Mouse (Mus musculus): ENCODE results near the gene Igfals. TPM values are rescaled to one million over a fixed set of nuclear protein-coding genes. Genes with fewer than 3 reads are reported as not detected.

Igfals gene
- polyA plus RNA-seq, 1 experiment from 2014 or later, result 0.51 TPM

GRCm38 (mm10) chr17:24874405-24874745 is 8.6 kb downstream of the Igfals start:
- no peak overlapping the region for H3K9ac ChIP-seq (ENCODE audit: low read depth, low read length)
- H3K4me1 ChIP-seq (ENCODE audit: control insufficient read depth, insufficient read depth, low read length), result no peaks in the 10 kb centered on the region
- 36% methylated on average over 1 of the region's 1 CpGs for WGBS
- ATAC-seq (ENCODE audit: low read depth) (no peak), DNase-seq (ENCODE audit: low spot score) (no peak)
- H3K4me2 ChIP-seq (ENCODE audit: low read depth, low read length), result no peak overlapping the region
- H3K27me3 ChIP-seq (replicated peaks; ENCODE audit: control insufficient read depth, insufficient read depth, low read length), result no peaks in the 10 kb centered on the region
- no peaks in the 10 kb centered on the region for H3K9me3 ChIP-seq (ENCODE audit: control insufficient read depth, low read length)
- H3K36me3 ChIP-seq (ENCODE audit: control insufficient read depth, insufficient read depth, low read length), result no peaks in the 10 kb centered on the region
- no peak overlapping the region for H3K27ac ChIP-seq (replicated peaks; ENCODE audit: low read depth, low read length)
- no peak overlapping the region for H3K4me3 ChIP-seq (ENCODE audit: low read depth, low read length)

GRCm38 (mm10) chr17:24874989-24875388 is 9.2 kb downstream of the Igfals start:
- 79% methylated on average over 8 of the region's 8 CpGs for WGBS
- ATAC-seq (ENCODE audit: low read depth) (no peak), DNase-seq (ENCODE audit: low spot score) (no peak)
- no peaks in the 10 kb centered on the region for H3K4me1 ChIP-seq (ENCODE audit: control insufficient read depth, insufficient read depth, low read length)
- no peaks in the 10 kb centered on the region for H3K27me3 ChIP-seq (replicated peaks; ENCODE audit: control insufficient read depth, insufficient read depth, low read length)
- no peak overlapping the region for H3K9ac ChIP-seq (ENCODE audit: low read depth, low read length)
- H3K4me3 ChIP-seq (ENCODE audit: low read depth, low read length), result no peak overlapping the region
- no peak overlapping the region for H3K27ac ChIP-seq (replicated peaks; ENCODE audit: low read depth, low read length)
- no peak overlapping the region for H3K4me2 ChIP-seq (ENCODE audit: low read depth, low read length)
- no peaks in the 10 kb centered on the region for H3K36me3 ChIP-seq (ENCODE audit: control insufficient read depth, insufficient read depth, low read length)
- H3K9me3 ChIP-seq (ENCODE audit: control insufficient read depth, low read length), result no peaks in the 10 kb centered on the region

- Histone ChIP-seq H3K9me3 (ENCODE audit: control insufficient read depth, low read length) (no peaks in the 10 kb centered on the region), H3K27ac (replicated peaks; ENCODE audit: low read depth, low read length) (no peak overlapping the region; the same call in 1 of the 2 replicates), H3K4me2 (ENCODE audit: low read depth, low read length) (no peak overlapping the region), H3K4me1 (ENCODE audit: control insufficient read depth, insufficient read depth, low read length) (no peaks in the 10 kb centered on the region), H3K4me3 (ENCODE audit: low read depth, low read length) (no peak overlapping the region), H3K9ac (ENCODE audit: low read depth, low read length) (peak overlapping the region; percentile 35; the same call in 1 of the 2 replicates), H3K27me3 (replicated peaks; ENCODE audit: control insufficient read depth, insufficient read depth, low read length) (no peaks in the 10 kb centered on the region), H3K36me3 (ENCODE audit: control insufficient read depth, insufficient read depth, low read length) (0 out of 2 replicates have a peak, but pooled peaks cover 3% of the 10 kb centered on the region)
- no peak for ATAC-seq (ENCODE audit: low read depth)
- 50% methylated on average over 10 of the region's 10 CpGs for WGBS
- no peak for DNase-seq (ENCODE audit: low spot score)
These were observed 11.7 kb downstream of the Igfals start for GRCm38 (mm10) chr17:24877336-24878116.

- H3K4me1 ChIP-seq (ENCODE audit: control insufficient read depth, insufficient read depth, low read length), result no peaks in the 10 kb centered on the region
- no peak for DNase-seq (ENCODE audit: low spot score)
- no peak; the same call in 1 of the 2 replicates for ATAC-seq (ENCODE audit: low read depth)
- 25% methylated on average over 5 of the region's 5 CpGs for WGBS
- peaks cover 7% of the 10 kb centered on the region; the same call in 1 of the 2 replicates for H3K36me3 ChIP-seq (ENCODE audit: control insufficient read depth, insufficient read depth, low read length)
- no peak overlapping the region for H3K4me2 ChIP-seq (ENCODE audit: low read depth, low read length)
- no peak overlapping the region for H3K9ac ChIP-seq (ENCODE audit: low read depth, low read length)
- no peak overlapping the region for H3K4me3 ChIP-seq (ENCODE audit: low read depth, low read length)
- no peak overlapping the region for H3K27ac ChIP-seq (replicated peaks; ENCODE audit: low read depth, low read length)
- no peaks in the 10 kb centered on the region for H3K9me3 ChIP-seq (ENCODE audit: control insufficient read depth, low read length)
- no peaks in the 10 kb centered on the region for H3K27me3 ChIP-seq (replicated peaks; ENCODE audit: control insufficient read depth, insufficient read depth, low read length)
These were observed 12.3 kb downstream of the Igfals start for GRCm38 (mm10) chr17:24878117-24878397.

GRCm38 (mm10) chr17:24878531-24878930 is 12.7 kb downstream of the Igfals start:
- Histone ChIP-seq H3K36me3 (ENCODE audit: control insufficient read depth, insufficient read depth, low read length) (peaks cover 12% of the 10 kb centered on the region; the same call in 1 of the 2 replicates), H3K4me1 (ENCODE audit: control insufficient read depth, insufficient read depth, low read length) (no peaks in the 10 kb centered on the region), H3K27me3 (replicated peaks; ENCODE audit: control insufficient read depth, insufficient read depth, low read length) (no peaks in the 10 kb centered on the region), H3K4me3 (ENCODE audit: low read depth, low read length) (no peak overlapping the region), H3K9me3 (ENCODE audit: control insufficient read depth, low read length) (no peaks in the 10 kb centered on the region), H3K9ac (ENCODE audit: low read depth, low read length) (no peak overlapping the region), H3K4me2 (ENCODE audit: low read depth, low read length) (no peak overlapping the region), H3K27ac (replicated peaks; ENCODE audit: low read depth, low read length) (no peak overlapping the region)
- ATAC-seq (ENCODE audit: low read depth) (no peak), DNase-seq (ENCODE audit: low spot score) (no peak)
- 73% methylated on average over 8 of the region's 8 CpGs for WGBS

- ATAC-seq (ENCODE audit: low read depth) (no peak), DNase-seq (ENCODE audit: low spot score) (no peak)
- H3K9me3 ChIP-seq (ENCODE audit: control insufficient read depth, low read length), result no peaks in the 10 kb centered on the region
- 34% methylated on average over 7 of the region's 7 CpGs for WGBS
- no peaks in the 10 kb centered on the region for H3K27me3 ChIP-seq (replicated peaks; ENCODE audit: control insufficient read depth, insufficient read depth, low read length)
- no peak overlapping the region for H3K27ac ChIP-seq (replicated peaks; ENCODE audit: low read depth, low read length)
- H3K4me2 ChIP-seq (ENCODE audit: low read depth, low read length), result no peak overlapping the region
- peaks cover 21% of the 10 kb centered on the region; the same call in 1 of the 2 replicates for H3K36me3 ChIP-seq (ENCODE audit: control insufficient read depth, insufficient read depth, low read length)
- H3K4me3 ChIP-seq (ENCODE audit: low read depth, low read length), result no peak overlapping the region
- H3K9ac ChIP-seq (ENCODE audit: low read depth, low read length), result no peak overlapping the region
- H3K4me1 ChIP-seq (ENCODE audit: control insufficient read depth, insufficient read depth, low read length), result peaks cover 5% of the 10 kb centered on the region; the same call in 1 of the 2 replicates
These were observed 16.1 kb downstream of the Igfals start for GRCm38 (mm10) chr17:24881738-24882440.

- 89% methylated on average over 6 of the region's 6 CpGs for WGBS
- no peak overlapping the region for H3K4me3 ChIP-seq (ENCODE audit: low read depth, low read length)
These were observed 18.6 kb downstream of the Igfals start for GRCm38 (mm10) chr17:24884391-24884790.

GRCm38 (mm10) chr17:24885356-24886133 is 19.7 kb downstream of the Igfals start:
- H3K4me1 ChIP-seq (ENCODE audit: control insufficient read depth, insufficient read depth, low read length), result peaks cover 15% of the 10 kb centered on the region
- ATAC-seq (ENCODE audit: low read depth) (no peak), DNase-seq (ENCODE audit: low spot score) (no peak)
- no peaks in the 10 kb centered on the region for H3K27me3 ChIP-seq (replicated peaks; ENCODE audit: control insufficient read depth, insufficient read depth, low read length)
- H3K36me3 ChIP-seq (ENCODE audit: control insufficient read depth, insufficient read depth, low read length), result peaks cover 36% of the 10 kb centered on the region
- no peak overlapping the region for H3K27ac ChIP-seq (replicated peaks; ENCODE audit: low read depth, low read length)
- 25% methylated on average over 22 of the region's 22 CpGs for WGBS
- H3K9ac ChIP-seq (ENCODE audit: low read depth, low read length), result peak overlapping the region; percentile 70
- peak overlapping the region; percentile 90 for H3K4me2 ChIP-seq (ENCODE audit: low read depth, low read length)
- peak overlapping the region; percentile 72 for H3K4me3 ChIP-seq (ENCODE audit: low read depth, low read length)
- no peaks in the 10 kb centered on the region for H3K9me3 ChIP-seq (ENCODE audit: control insufficient read depth, low read length)

More at GRCm38 (mm10) chr17:24884391-24884790, 18.6 kb downstream of the Igfals start:
- Histone ChIP-seq H3K4me2 (ENCODE audit: low read depth, low read length) (no peak overlapping the region), H3K27ac (replicated peaks; ENCODE audit: low read depth, low read length) (no peak overlapping the region), H3K4me1 (ENCODE audit: control insufficient read depth, insufficient read depth, low read length) (peaks cover 15% of the 10 kb centered on the region), H3K27me3 (replicated peaks; ENCODE audit: control insufficient read depth, insufficient read depth, low read length) (no peaks in the 10 kb centered on the region), H3K36me3 (ENCODE audit: control insufficient read depth, insufficient read depth, low read length) (peaks cover 24% of the 10 kb centered on the region; the same call in 1 of the 2 replicates), H3K9ac (ENCODE audit: low read depth, low read length) (no peak overlapping the region), H3K9me3 (ENCODE audit: control insufficient read depth, low read length) (no peaks in the 10 kb centered on the region)
- DNase-seq (ENCODE audit: low spot score) (no peak), ATAC-seq (ENCODE audit: low read depth) (no peak)

All from embryonic facial prominence, embryonic 14.5 days (tissue).